Mouse (Mus musculus): Measurements from ENCODE around the gene Cer1.

GRCm38 (mm10) chr4:82881366-82881765, 3.6 kb downstream of the Cer1 start:
- TF ChIP-seq CTCF (IDR thresholded peaks at IDR 0.05; ENCODE audit: extremely low read depth, insufficient read depth, insufficient read length, insufficient replicate concordance) (no peak), POLR2A (IDR thresholded peaks at IDR 0.05; ENCODE audit: low read depth, low read length) (no peak)

Data from spleen, adult 2 months (tissue).